Mouse (Mus musculus): ENCODE results near the gene Defb9. TPM values are rescaled to one million over a fixed set of nuclear protein-coding genes. Genes with fewer than 3 reads are reported as not detected.

Gene Defb9
- total RNA-seq (2023): not detected

GRCm38 (mm10) chr8:21885321-21885720 lies at the start of gene Defb9:
TSS of gene Defb9 (minus strand) at chr8:21885421.

DNA sequence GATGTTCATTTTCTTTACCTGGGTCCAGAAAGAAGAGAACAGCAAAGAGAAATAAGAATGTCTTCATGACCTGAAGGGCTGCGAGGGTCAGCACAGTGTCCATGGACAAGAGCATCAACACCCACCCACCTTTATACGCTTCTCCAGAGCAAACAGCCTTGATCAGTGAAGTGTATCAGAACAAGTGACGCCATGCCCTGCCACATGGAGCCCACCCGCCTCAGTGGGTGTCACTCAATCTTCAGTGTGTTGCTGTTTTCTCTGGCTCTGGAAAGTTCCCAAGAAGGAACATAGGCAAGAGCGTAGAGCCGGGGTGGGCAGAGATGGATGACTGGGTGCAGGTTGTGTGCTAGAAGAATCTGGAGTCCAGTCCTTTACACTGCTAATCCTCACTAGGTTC lies 47.4 kb upstream of the Defb9 start, which contains the start of gene Defb15:
Gene Defb15, minus strand, starts transcription at position 101 of the 400 bp plus-strand sequence.

GRCm38 (mm10) chr8:21906290-21906689 lies 21.1 kb upstream of the Defb9 start, which contains the start of gene Defb11:
TSS of gene Defb11 (minus strand) at chr8:21906412.

DNA sequence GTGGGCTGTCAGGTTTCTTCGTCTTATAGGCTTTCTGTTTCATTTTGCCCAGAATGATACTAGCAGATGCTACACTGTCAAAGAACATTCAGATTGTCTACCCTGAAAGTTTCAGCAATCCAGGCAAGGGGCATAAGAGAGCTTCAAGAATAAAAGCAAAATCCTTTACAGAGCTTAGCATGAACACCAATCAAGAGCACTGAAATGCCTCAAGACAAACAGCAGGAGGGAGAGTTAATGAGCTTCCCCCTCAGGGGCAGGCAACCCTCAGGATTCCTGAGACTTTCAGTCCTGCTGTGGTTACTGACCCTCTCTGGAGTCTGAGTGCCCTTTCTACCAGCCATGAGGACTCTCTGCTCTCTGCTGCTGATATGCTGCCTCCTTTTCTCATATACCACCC lies 26.6 kb downstream of the Defb9 start, which contains the start of gene Defb10:
Gene Defb10, plus strand, starts transcription at position 316 of the 400 bp plus-strand sequence.

Other genes starting within 250 kb of the Defb9 start
- gene Defa17, start 229.6 kb downstream of the Defb9 start, total RNA-seq (2023): not detected
- gene Defa34, start 219.6 kb downstream of the Defb9 start, total RNA-seq (2023): not detected
- not detected for gene AY761184, start 181.8 kb downstream of the Defb9 start, total RNA-seq (2023)
- gene Defa24, start 150.9 kb downstream of the Defb9 start, total RNA-seq (2023): not detected
- not detected for gene Defb50, start 61.9 kb downstream of the Defb9 start, total RNA-seq (2023)
- gene Defb2, start 45.5 kb downstream of the Defb9 start, total RNA-seq (2023): not detected
- not detected for gene Defb10, start 26.5 kb downstream of the Defb9 start, total RNA-seq (2023)
- not detected for gene Defb11, start 21.0 kb upstream of the Defb9 start, total RNA-seq (2023)
- gene Defb15, start 47.3 kb upstream of the Defb9 start, total RNA-seq (2023): not detected
- not detected for gene Defb35, start 52.9 kb upstream of the Defb9 start, total RNA-seq (2023)
- gene Defb13, start 61.3 kb upstream of the Defb9 start, total RNA-seq (2023): not detected
- not detected for gene Fam90a1a, start 73.3 kb upstream of the Defb9 start, total RNA-seq (2023)
- gene Ccdc70, start 84.4 kb upstream of the Defb9 start, total RNA-seq (2023): not detected
- gene Atp7b, start 174.9 kb upstream of the Defb9 start, total RNA-seq (2023): 0.15 TPM
- gene Alg11, start 175.3 kb upstream of the Defb9 start, total RNA-seq (2023): 24.6 TPM
- not detected for gene Nek5, start 239.6 kb upstream of the Defb9 start, total RNA-seq (2023)

Measured in CD8-positive naive resting alpha-beta T cell, adult 57 days (primary cell).